Mouse (Mus musculus) ES-E14 (cell line): ENCODE data around the gene Xbp1.

Experiments
- HCFC1 ChIP-seq: IDR thresholded peaks from 2 replicates; pipeline ENCODE4 v1.6.1; 2012; ENCODE audit warnings: low read length, inconsistent platforms, borderline replicate concordance; ENCODE audit not compliant: insufficient read depth
- MAFK ChIP-seq: IDR thresholded peaks from 2 replicates; pipeline ENCODE4 v1.6.1; 2014; ENCODE audit warnings: mild to moderate bottlenecking, low read depth, low read length, inconsistent platforms; ENCODE audit not compliant: insufficient read depth
- ZNF384 ChIP-seq: IDR thresholded peaks from 2 replicates; pipeline ENCODE4 v1.6.1; 2012; ENCODE audit warnings: low read depth, low read length, inconsistent platforms

DNA sequence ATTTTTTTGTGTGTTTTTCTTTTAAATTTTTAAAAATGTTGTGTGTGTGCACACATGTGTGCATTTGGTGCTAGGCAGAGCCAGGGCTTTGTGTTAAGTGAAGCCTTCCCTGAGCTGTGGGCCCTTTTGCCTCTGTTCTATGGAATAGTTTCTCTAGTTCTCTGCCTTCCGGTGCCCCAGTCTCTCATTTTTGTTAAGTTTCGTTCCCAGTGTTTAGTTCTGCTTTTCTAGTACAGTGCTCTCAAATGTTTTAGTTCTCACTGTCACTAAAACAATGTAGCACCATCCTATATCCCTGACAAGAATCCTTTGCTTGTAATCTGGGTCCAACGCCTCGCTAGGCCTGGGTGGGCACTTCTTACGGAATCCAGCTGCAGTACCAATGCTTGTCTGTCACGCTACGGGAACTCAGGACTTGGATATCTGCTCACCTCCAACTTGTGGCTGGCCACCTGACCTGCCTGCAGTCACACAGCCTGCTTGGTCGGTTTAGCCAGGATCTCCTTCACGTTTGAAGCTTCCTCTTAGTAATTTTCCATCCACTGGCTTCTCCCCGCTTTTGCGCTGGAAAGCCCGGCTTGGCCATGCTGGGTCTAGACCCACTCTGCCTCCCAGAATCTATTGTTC is 8.2 kb upstream of the Xbp1 start:
- TF ChIP-seq HCFC1 (no peak), ZNF384 (no peak), MAFK (no peak)
